Mouse (Mus musculus) CD4-positive helper T cell, adult 2 months (primary cell): ENCODE results near the gene Gm21788.
"Not testable (repeated sequence)": the region's sequence is repeated elsewhere in the genome, so short reads cannot be mapped to it uniquely, and the experiment has no call there.

Experiments used
- DNase-seq: peaks from one replicate; pipeline ENCODE4 v3.0.0-alpha.2; 2012; ENCODE audit warnings: low read depth, missing footprints, low spot score

Gene Gm21788

DNA sequence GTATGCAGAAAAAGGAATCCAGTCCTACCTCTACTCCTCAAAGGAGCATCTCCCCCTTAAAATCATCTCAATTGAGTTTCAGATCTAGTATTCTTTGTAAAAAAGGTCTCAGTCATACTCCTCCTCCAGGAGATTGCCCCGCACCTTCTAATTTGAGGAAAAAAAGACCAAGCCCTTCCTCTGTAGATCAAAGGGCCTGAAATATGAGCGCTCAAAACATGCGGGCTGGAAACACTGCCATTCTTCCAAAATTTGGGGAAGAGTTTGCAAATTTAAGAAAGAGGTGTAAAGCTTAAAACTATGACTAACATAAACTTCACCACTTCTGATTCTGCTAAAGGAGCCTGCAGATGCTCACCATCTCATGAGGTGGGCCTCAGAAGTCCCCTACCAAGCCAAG lies at the start of gene Gm21788:
Gene Gm21788 (plus strand): TSS at position 301 of the 400 bp plus-strand sequence.
- not testable (repeated sequence) for DNase-seq
